Mouse (Mus musculus): ENCODE data around the gene Nmur2. TPM values are rescaled to one million over a fixed set of nuclear protein-coding genes. Genes with fewer than 3 reads are reported as not detected.

The Nmur2 gene
- polyA plus RNA-seq, 1 experiment = not detected

- Histone ChIP-seq H3K27ac (ENCODE audit: insufficient read depth, low read length) (no peak overlapping the region), H3K4me3 (ENCODE audit: insufficient read depth, low read length) (no peak overlapping the region), H3K4me1 (ENCODE audit: control insufficient read depth, insufficient read depth, low read length) (no peaks in the 10 kb centered on the region)
- TF ChIP-seq CTCF (IDR thresholded peaks at IDR 0.05; ENCODE audit: extremely low read depth, insufficient read depth, low read length) (peak; percentile 3; the same call in 1 of the 2 replicates), POLR2A (IDR thresholded peaks at IDR 0.05; ENCODE audit: extremely low read depth, insufficient read depth, low read length) (no peak)
These were observed 27.2 kb downstream of the Nmur2 start for GRCm38 (mm10) chr11:56013510-56014057.

- H3K4me1 ChIP-seq (ENCODE audit: control insufficient read depth, insufficient read depth, low read length) = no peaks in the 10 kb centered on the region
- H3K4me3 ChIP-seq (ENCODE audit: insufficient read depth, low read length) = no peak overlapping the region
- TF ChIP-seq POLR2A (IDR thresholded peaks at IDR 0.05; ENCODE audit: extremely low read depth, insufficient read depth, low read length) = no peak
- no peak for TF ChIP-seq CTCF (IDR thresholded peaks at IDR 0.05; ENCODE audit: extremely low read depth, insufficient read depth, low read length)
These were observed 28.4 kb downstream of the Nmur2 start for GRCm38 (mm10) chr11:56012396-56012795.

GRCm38 (mm10) chr11:56008277-56008676 lies 32.5 kb downstream of the Nmur2 start:
- H3K27ac ChIP-seq (ENCODE audit: insufficient read depth, low read length) = no peak overlapping the region
- H3K4me1 ChIP-seq (ENCODE audit: control insufficient read depth, insufficient read depth, low read length) = no peaks in the 10 kb centered on the region
- H3K4me3 ChIP-seq (ENCODE audit: insufficient read depth, low read length) = no peak overlapping the region
- TF ChIP-seq POLR2A (IDR thresholded peaks at IDR 0.05; ENCODE audit: extremely low read depth, insufficient read depth, low read length) = no peak
- TF ChIP-seq CTCF (IDR thresholded peaks at IDR 0.05; ENCODE audit: extremely low read depth, insufficient read depth, low read length) = no peak

More at GRCm38 (mm10) chr11:56012396-56012795, 28.4 kb downstream of the Nmur2 start:
- H3K27ac ChIP-seq (ENCODE audit: insufficient read depth, low read length) = no peak overlapping the region

GRCm38 (mm10) chr11:55992799-55993198 lies 48.0 kb downstream of the Nmur2 start:
- TF ChIP-seq POLR2A (IDR thresholded peaks at IDR 0.05; ENCODE audit: extremely low read depth, insufficient read depth, low read length) (no peak), CTCF (IDR thresholded peaks at IDR 0.05; ENCODE audit: extremely low read depth, insufficient read depth, low read length) (no peak)
- Histone ChIP-seq H3K4me3 (ENCODE audit: insufficient read depth, low read length) (no peak overlapping the region), H3K27ac (ENCODE audit: insufficient read depth, low read length) (no peak overlapping the region), H3K4me1 (ENCODE audit: control insufficient read depth, insufficient read depth, low read length) (no peaks in the 10 kb centered on the region)

GRCm38 (mm10) chr11:55992148-55992547 lies 48.7 kb downstream of the Nmur2 start:
- no peak overlapping the region for H3K27ac ChIP-seq (ENCODE audit: insufficient read depth, low read length)
- no peak overlapping the region for H3K4me3 ChIP-seq (ENCODE audit: insufficient read depth, low read length)
- TF ChIP-seq POLR2A (IDR thresholded peaks at IDR 0.05; ENCODE audit: extremely low read depth, insufficient read depth, low read length) (no peak), CTCF (IDR thresholded peaks at IDR 0.05; ENCODE audit: extremely low read depth, insufficient read depth, low read length) (no peak)
- no peaks in the 10 kb centered on the region for H3K4me1 ChIP-seq (ENCODE audit: control insufficient read depth, insufficient read depth, low read length)

GRCm38 (mm10) chr11:55991505-55992066 lies 49.2 kb downstream of the Nmur2 start:
- H3K4me1 ChIP-seq (ENCODE audit: control insufficient read depth, insufficient read depth, low read length) = no peaks in the 10 kb centered on the region
- TF ChIP-seq POLR2A (IDR thresholded peaks at IDR 0.05; ENCODE audit: extremely low read depth, insufficient read depth, low read length) (no peak), CTCF (IDR thresholded peaks at IDR 0.05; ENCODE audit: extremely low read depth, insufficient read depth, low read length) (peak; percentile 99)
- H3K27ac ChIP-seq (ENCODE audit: insufficient read depth, low read length) = no peak overlapping the region
- no peak overlapping the region for H3K4me3 ChIP-seq (ENCODE audit: insufficient read depth, low read length)

- no peak overlapping the region for H3K4me3 ChIP-seq (ENCODE audit: insufficient read depth, low read length)
- TF ChIP-seq POLR2A (IDR thresholded peaks at IDR 0.05; ENCODE audit: extremely low read depth, insufficient read depth, low read length) (no peak), CTCF (IDR thresholded peaks at IDR 0.05; ENCODE audit: extremely low read depth, insufficient read depth, low read length) (no peak)
- H3K27ac ChIP-seq (ENCODE audit: insufficient read depth, low read length) = no peak overlapping the region
- no peaks in the 10 kb centered on the region for H3K4me1 ChIP-seq (ENCODE audit: control insufficient read depth, insufficient read depth, low read length)
These were observed 56.2 kb downstream of the Nmur2 start for GRCm38 (mm10) chr11:55984643-55985042.

GRCm38 (mm10) chr11:55981656-55982055 lies 59.2 kb downstream of the Nmur2 start:
- H3K4me3 ChIP-seq (ENCODE audit: insufficient read depth, low read length) = no peak overlapping the region
- no peaks in the 10 kb centered on the region for H3K4me1 ChIP-seq (ENCODE audit: control insufficient read depth, insufficient read depth, low read length)
- TF ChIP-seq POLR2A (IDR thresholded peaks at IDR 0.05; ENCODE audit: extremely low read depth, insufficient read depth, low read length) (no peak), CTCF (IDR thresholded peaks at IDR 0.05; ENCODE audit: extremely low read depth, insufficient read depth, low read length) (peak; percentile 54)
- no peak overlapping the region for H3K27ac ChIP-seq (ENCODE audit: insufficient read depth, low read length)

- Histone ChIP-seq H3K27ac (ENCODE audit: insufficient read depth, low read length) (no peak overlapping the region), H3K4me1 (ENCODE audit: control insufficient read depth, insufficient read depth, low read length) (peaks cover 2% of the 10 kb centered on the region; the same call in 1 of the 2 replicates), H3K4me3 (ENCODE audit: insufficient read depth, low read length) (no peak overlapping the region)
- TF ChIP-seq CTCF (IDR thresholded peaks at IDR 0.05; ENCODE audit: extremely low read depth, insufficient read depth, low read length) (no peak), POLR2A (IDR thresholded peaks at IDR 0.05; ENCODE audit: extremely low read depth, insufficient read depth, low read length) (no peak)
These were observed 62.7 kb downstream of the Nmur2 start for GRCm38 (mm10) chr11:55978146-55978545.
